Mouse (Mus musculus) liver, embryonic 12.5 days (tissue): Measurements from ENCODE around the gene Sipa1l3. TPM values are rescaled to one million over a fixed set of nuclear protein-coding genes. Genes with fewer than 3 reads are reported as not detected.

Experiments used
- ATAC-seq: fragments of 200-750 bp; cut with Nextera tagmentation; 2 replicates; pipeline ENCODE4 v1.8.0; 2017; ENCODE audit warnings: moderate number of reproducible peaks, mild to moderate bottlenecking, moderate library complexity
- H3K27ac ChIP-seq: fragments of 300-500 bp; sonication (generic); 2 replicates; pipeline ENCODE4 v1.5.1; 2016; ENCODE audit warnings: mild to moderate bottlenecking
- H3K27me3 ChIP-seq: fragments of 300-500 bp; sonication (generic); replicated peaks from 2 replicates; pipeline ENCODE4 v1.6.1; 2016; ENCODE audit warnings: mild to moderate bottlenecking, moderate library complexity
- H3K36me3 ChIP-seq: fragments of 300-500 bp; sonication (generic); 2 replicates; pipeline ENCODE4 v1.6.1; 2016; ENCODE audit warnings: mild to moderate bottlenecking, moderate library complexity
- H3K4me1 ChIP-seq: fragments of 300-500 bp; sonication (generic); 2 replicates; pipeline ENCODE4 v1.6.1; 2016
- H3K4me2 ChIP-seq: fragments of 300-500 bp; sonication (generic); 2 replicates; pipeline ENCODE4 v1.6.1; 2016; ENCODE audit warnings: mild to moderate bottlenecking, moderate library complexity
- H3K4me3 ChIP-seq: fragments of 300-500 bp; sonication (generic); 2 replicates; pipeline ENCODE4 v1.5.1; 2016; ENCODE audit warnings: mild to moderate bottlenecking, moderate library complexity
- H3K9ac ChIP-seq: fragments of 300-500 bp; sonication (generic); 2 replicates; pipeline ENCODE4 v1.6.1; 2016; ENCODE audit warnings: mild to moderate bottlenecking, moderate library complexity
- H3K9me3 ChIP-seq: fragments of 300-500 bp; sonication (generic); replicated peaks from 2 replicates; pipeline ENCODE4 v1.6.1; 2016; ENCODE audit warnings: mild to moderate bottlenecking, moderate library complexity
- WGBS: fragments of 180-500 bp; shearing (Covaris S2); methylation state at CpG from one replicate; pipeline ENCODE4 v1.1.7; 2016; ENCODE audit not compliant: insufficient replicate concordance; 5-methylcytosine and 5-hydroxymethylcytosine counted together
- polyA plus RNA-seq: library from polyadenylated mRNA; unstranded; fragments of >200 nt; fragmentation: Nextera tagmentation; extraction: Ambion mirVana; gene quantifications from 2 replicates; pipeline ENCODE4 v1.2.1, GENCODE M21; 2016

Gene Sipa1l3
- polyA plus RNA-seq, 1 experiment from 2014 or later = 4.1 TPM

GRCm38 (mm10) chr7:29418231-29418630 is 100.2 kb downstream of the Sipa1l3 start:
- Histone ChIP-seq H3K4me3 (no peak overlapping the region), H3K4me1 (peaks cover 30% of the 10 kb centered on the region), H3K36me3 (no peaks in the 10 kb centered on the region), H3K9ac (no peak overlapping the region), H3K9me3 (no peaks in the 10 kb centered on the region), H3K27ac (no peak overlapping the region), H3K27me3 (no peaks in the 10 kb centered on the region), H3K4me2 (no peak overlapping the region)
- no peak for ATAC-seq
- 75% methylated on average over 6 of the region's 6 CpGs for WGBS

- no peaks in the 10 kb centered on the region for H3K27me3 ChIP-seq
- H3K27ac ChIP-seq = no peak overlapping the region
- ATAC-seq = peak; percentile 14; the same call in 1 of the 2 replicates
- no peak overlapping the region for H3K4me3 ChIP-seq
- no peaks in the 10 kb centered on the region for H3K9me3 ChIP-seq
- WGBS = 56% methylated on average over 8 of the region's 8 CpGs
- no peaks in the 10 kb centered on the region for H3K36me3 ChIP-seq
- peaks cover 30% of the 10 kb centered on the region for H3K4me1 ChIP-seq
- H3K4me2 ChIP-seq = no peak overlapping the region
- no peak overlapping the region for H3K9ac ChIP-seq
Measured at GRCm38 (mm10) chr7:29417332-29418069, 100.9 kb downstream of the Sipa1l3 start.

GRCm38 (mm10) chr7:29416906-29417305 is 101.5 kb downstream of the Sipa1l3 start:
- H3K27ac ChIP-seq = no peak overlapping the region
- no peaks in the 10 kb centered on the region for H3K27me3 ChIP-seq
- H3K9ac ChIP-seq = no peak overlapping the region
- WGBS = 40% methylated on average over 2 of the region's 2 CpGs
- no peaks in the 10 kb centered on the region for H3K9me3 ChIP-seq
- H3K36me3 ChIP-seq = no peaks in the 10 kb centered on the region
- no peak overlapping the region for H3K4me3 ChIP-seq
- no peak overlapping the region for H3K4me2 ChIP-seq
- peaks cover 36% of the 10 kb centered on the region for H3K4me1 ChIP-seq
- no peak for ATAC-seq

GRCm38 (mm10) chr7:29411838-29412580 is 106.4 kb downstream of the Sipa1l3 start:
- H3K4me3 ChIP-seq = no peak overlapping the region
- H3K4me1 ChIP-seq = peaks cover 22% of the 10 kb centered on the region
- no peak overlapping the region for H3K9ac ChIP-seq
- H3K27me3 ChIP-seq = no peaks in the 10 kb centered on the region
- no peaks in the 10 kb centered on the region for H3K36me3 ChIP-seq
- no peak overlapping the region for H3K4me2 ChIP-seq
- H3K9me3 ChIP-seq = no peaks in the 10 kb centered on the region
- no peak overlapping the region for H3K27ac ChIP-seq
- ATAC-seq = no peak
- 67% methylated on average over 8 of the region's 8 CpGs for WGBS

- no peak for ATAC-seq
- Histone ChIP-seq H3K4me1 (peaks cover 17% of the 10 kb centered on the region), H3K4me2 (no peak overlapping the region), H3K27ac (no peak overlapping the region), H3K9ac (no peak overlapping the region), H3K4me3 (no peak overlapping the region), H3K27me3 (no peaks in the 10 kb centered on the region), H3K36me3 (no peaks in the 10 kb centered on the region), H3K9me3 (no peaks in the 10 kb centered on the region)
- WGBS = 52% methylated on average over 4 of the region's 4 CpGs
Measured at GRCm38 (mm10) chr7:29411216-29411816, 107.1 kb downstream of the Sipa1l3 start.

GRCm38 (mm10) chr7:29410402-29410801 is 108.0 kb downstream of the Sipa1l3 start:
- no peak overlapping the region for H3K27ac ChIP-seq
- no peak overlapping the region for H3K4me2 ChIP-seq
- H3K4me1 ChIP-seq = peaks cover 17% of the 10 kb centered on the region
- ATAC-seq = no peak
- peaks cover 5% of the 10 kb centered on the region; the same call in 1 of the 2 replicates for H3K36me3 ChIP-seq
- 73% methylated on average over 8 of the region's 8 CpGs for WGBS
- H3K9me3 ChIP-seq = no peaks in the 10 kb centered on the region
- no peaks in the 10 kb centered on the region for H3K27me3 ChIP-seq
- no peak overlapping the region for H3K4me3 ChIP-seq
- no peak overlapping the region for H3K9ac ChIP-seq

GRCm38 (mm10) chr7:29406855-29407254 is 111.6 kb downstream of the Sipa1l3 start:
- H3K4me1 ChIP-seq = peaks cover 10% of the 10 kb centered on the region
- WGBS = 74% methylated on average over 4 of the region's 4 CpGs
- no peak overlapping the region for H3K4me2 ChIP-seq
- no peak overlapping the region for H3K9ac ChIP-seq
- H3K9me3 ChIP-seq = 0 out of 2 replicates have a peak, but pooled peaks cover 4% of the 10 kb centered on the region
- no peaks in the 10 kb centered on the region for H3K27me3 ChIP-seq
- H3K27ac ChIP-seq = no peak overlapping the region
- peaks cover 11% of the 10 kb centered on the region for H3K36me3 ChIP-seq
- H3K4me3 ChIP-seq = no peak overlapping the region
- no peak for ATAC-seq

GRCm38 (mm10) chr7:29404126-29404525 is 114.3 kb downstream of the Sipa1l3 start:
- Histone ChIP-seq H3K4me2 (no peak overlapping the region), H3K4me3 (no peak overlapping the region), H3K27ac (no peak overlapping the region), H3K9ac (no peak overlapping the region), H3K27me3 (no peaks in the 10 kb centered on the region), H3K9me3 (0 out of 2 replicates have a peak, but pooled peaks cover 4% of the 10 kb centered on the region), H3K36me3 (peaks cover 30% of the 10 kb centered on the region), H3K4me1 (no peaks in the 10 kb centered on the region)
- WGBS = 69% methylated on average over 2 of the region's 2 CpGs
- ATAC-seq = no peak

- WGBS = 75% methylated on average over 4 of the region's 4 CpGs
- Histone ChIP-seq H3K4me1 (no peaks in the 10 kb centered on the region), H3K4me3 (no peak overlapping the region), H3K27ac (no peak overlapping the region), H3K36me3 (peaks cover 39% of the 10 kb centered on the region), H3K27me3 (no peaks in the 10 kb centered on the region), H3K9me3 (0 out of 2 replicates have a peak, but pooled peaks cover 4% of the 10 kb centered on the region), H3K4me2 (no peak overlapping the region), H3K9ac (no peak overlapping the region)
- ATAC-seq = no peak
Measured at GRCm38 (mm10) chr7:29402015-29402414, 116.4 kb downstream of the Sipa1l3 start.

GRCm38 (mm10) chr7:29400451-29400850 is 118.0 kb downstream of the Sipa1l3 start:
- Histone ChIP-seq H3K9me3 (0 out of 2 replicates have a peak, but pooled peaks cover 4% of the 10 kb centered on the region), H3K4me2 (no peak overlapping the region), H3K36me3 (peaks cover 48% of the 10 kb centered on the region), H3K27ac (no peak overlapping the region), H3K27me3 (no peaks in the 10 kb centered on the region), H3K4me1 (no peaks in the 10 kb centered on the region), H3K9ac (no peak overlapping the region), H3K4me3 (no peak overlapping the region)
- no peak for ATAC-seq
- 81% methylated on average over 8 of the region's 8 CpGs for WGBS

- no peaks in the 10 kb centered on the region for H3K27me3 ChIP-seq
- WGBS = 91% methylated on average over 9 of the region's 9 CpGs
- no peak overlapping the region for H3K27ac ChIP-seq
Measured at GRCm38 (mm10) chr7:29399056-29399455, 119.4 kb downstream of the Sipa1l3 start.

GRCm38 (mm10) chr7:29397486-29397885 is 121.0 kb downstream of the Sipa1l3 start:
- 62% methylated on average over 3 of the region's 3 CpGs for WGBS
- no peaks in the 10 kb centered on the region for H3K27me3 ChIP-seq
- H3K4me3 ChIP-seq = no peak overlapping the region
- H3K27ac ChIP-seq = no peak overlapping the region
- H3K4me1 ChIP-seq = peaks cover 18% of the 10 kb centered on the region
- peaks cover 64% of the 10 kb centered on the region for H3K36me3 ChIP-seq
- no peak overlapping the region for H3K9ac ChIP-seq
- no peak overlapping the region for H3K4me2 ChIP-seq
- no peak for ATAC-seq
- no peaks in the 10 kb centered on the region for H3K9me3 ChIP-seq

More at GRCm38 (mm10) chr7:29399056-29399455, 119.4 kb downstream of the Sipa1l3 start:
- Histone ChIP-seq H3K4me1 (0 out of 2 replicates have a peak, but pooled peaks cover 4% of the 10 kb centered on the region), H3K4me2 (no peak overlapping the region), H3K9me3 (0 out of 2 replicates have a peak, but pooled peaks cover 4% of the 10 kb centered on the region), H3K36me3 (peaks cover 60% of the 10 kb centered on the region), H3K9ac (no peak overlapping the region), H3K4me3 (no peak overlapping the region)
- ATAC-seq = no peak
